Mouse (Mus musculus): Measurements from ENCODE around the gene Prpf40a.

The Prpf40a gene

DNA sequence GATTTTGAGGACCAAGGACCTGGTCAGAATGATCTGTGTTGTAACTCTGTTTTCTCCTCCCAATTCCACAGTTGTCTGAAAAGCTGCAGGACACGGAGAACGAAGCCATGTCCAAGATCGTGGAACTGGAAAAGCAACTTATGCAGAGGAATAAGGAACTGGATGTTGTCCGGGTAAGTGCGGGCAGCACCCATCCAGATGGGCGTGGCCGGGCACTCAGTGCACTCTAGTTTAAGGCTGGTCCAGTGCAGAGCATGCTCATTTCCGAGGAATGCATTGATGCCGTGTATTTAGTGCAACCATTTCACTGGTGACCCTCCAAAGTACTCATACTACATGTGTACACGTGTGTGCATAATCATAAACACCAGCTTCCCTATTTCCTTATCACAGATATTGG, 85.7 kb downstream of the Prpf40a start:
- DNase-seq: peak; percentile 12 to 44

GRCm38 (mm10) chr2:53102901-53103300, 88.2 kb downstream of the Prpf40a start:
- DNase-seq: no peak

- no peak for DNase-seq
These were observed 89.0 kb downstream of the Prpf40a start for GRCm38 (mm10) chr2:53101885-53102740.

- no peak for DNase-seq
These were observed 91.0 kb downstream of the Prpf40a start for GRCm38 (mm10) chr2:53100093-53100492.

DNA sequence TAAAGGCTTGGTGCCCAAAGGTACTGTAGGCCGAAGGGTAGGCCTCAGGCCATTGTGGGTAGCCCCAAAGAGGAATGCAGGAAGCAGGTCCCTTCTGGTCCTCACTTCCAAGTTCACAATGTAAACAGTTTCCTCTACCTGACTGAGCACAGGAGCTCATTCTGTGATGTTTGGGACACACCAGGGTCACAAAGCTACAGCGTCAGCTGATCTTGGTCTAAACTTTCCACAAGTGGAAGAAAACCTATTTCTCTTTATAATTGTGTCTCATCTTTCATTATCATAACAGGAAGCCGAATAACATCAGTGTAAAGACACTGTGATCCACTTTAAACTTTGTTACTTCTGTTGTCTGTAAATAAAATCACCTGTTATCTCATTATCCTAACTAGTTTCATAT, 95.6 kb downstream of the Prpf40a start:
- no peak for DNase-seq

DNA sequence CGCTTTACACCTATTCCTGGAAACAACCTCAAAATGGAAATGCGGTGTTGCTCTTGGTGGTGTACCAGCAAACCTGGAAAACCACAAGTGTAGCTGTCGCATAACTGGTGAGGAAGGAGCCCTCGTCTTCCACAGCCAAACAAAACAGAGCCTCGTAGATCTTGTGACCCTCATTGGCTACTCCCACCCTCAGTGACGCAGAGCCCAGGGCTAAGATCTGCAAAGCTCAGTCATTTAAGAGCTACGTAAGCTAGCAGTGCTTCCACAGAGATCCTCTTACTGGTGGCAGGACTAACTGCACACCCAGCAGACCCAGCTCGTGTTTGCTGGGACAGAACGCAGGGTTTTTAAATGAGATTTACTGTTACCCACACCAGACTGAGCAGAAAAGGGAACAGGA, 96.1 kb downstream of the Prpf40a start:
- no peak for DNase-seq

- no peak for DNase-seq
These were observed 102.3 kb downstream of the Prpf40a start for GRCm38 (mm10) chr2:53088744-53089143.

DNA sequence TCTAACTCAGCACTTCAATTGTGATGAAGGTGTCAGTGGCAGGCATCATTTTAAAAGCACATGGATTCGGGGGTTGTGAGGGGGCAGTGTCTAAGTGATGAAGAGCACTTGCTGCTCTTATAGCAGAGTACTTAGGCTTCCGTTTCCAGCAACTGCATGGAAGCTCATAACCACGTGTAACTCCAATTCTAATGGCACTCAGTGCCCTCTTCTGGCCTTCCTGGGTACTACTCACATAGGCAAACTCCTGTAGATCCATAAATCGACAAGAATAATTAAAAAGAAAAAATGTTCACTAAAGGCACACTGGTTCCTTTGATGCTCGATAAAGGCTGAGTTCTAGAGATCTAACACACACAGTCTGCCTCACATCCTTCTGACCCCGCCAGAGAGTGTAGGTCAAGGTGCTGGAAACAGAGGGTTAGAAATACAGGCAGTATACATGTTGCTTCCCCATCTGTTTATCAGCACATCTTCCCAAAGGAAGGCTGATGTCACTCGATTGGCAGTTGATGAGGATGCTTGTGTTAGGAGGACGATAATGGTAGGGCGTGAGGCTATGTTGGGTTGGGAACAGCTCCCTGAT, 105.4 kb downstream of the Prpf40a start:
- DNase-seq: peak in 1 of 2 experiments; percentile 65

Data from lung, postnatal 4 days (tissue).